Mouse (Mus musculus) hindbrain, embryonic 15.5 days (tissue): ENCODE measurements around the gene Afap1l2. TPM values are rescaled to one million over a fixed set of nuclear protein-coding genes. Genes with fewer than 3 reads are reported as not detected.
A peak's percentile ranks its signal among the peaks of the same experiment; 100 is the strongest.

Experiments used
- ATAC-seq: fragments of 200-750 bp; cut with Nextera tagmentation; 2 replicates; pipeline ENCODE4 v1.8.0; 2017; ENCODE audit warnings: low read depth, moderate number of reproducible peaks, moderate TSS enrichment; ENCODE audit not compliant: low FRiP score
- H3K27ac ChIP-seq: fragments of 300-500 bp; sonication (generic); replicated peaks from 2 replicates; pipeline ENCODE4 v1.5.1; 2015; ENCODE audit warnings: mild to moderate bottlenecking, inconsistent platforms
- H3K27me3 ChIP-seq: fragments of 300-500 bp; sonication (generic); 2 replicates; pipeline ENCODE4 v1.6.1; 2015; ENCODE audit warnings: control low read depth, inconsistent platforms
- H3K36me3 ChIP-seq: fragments of 300-500 bp; sonication (generic); 2 replicates; pipeline ENCODE4 v1.6.1; 2015; ENCODE audit warnings: control low read depth, inconsistent platforms
- H3K4me1 ChIP-seq: fragments of 300-500 bp; sonication (generic); replicated peaks from 2 replicates; pipeline ENCODE4 v1.6.1; 2015; ENCODE audit warnings: control low read depth, inconsistent platforms
- H3K4me2 ChIP-seq: fragments of 300-500 bp; sonication (generic); 2 replicates; pipeline ENCODE4 v1.6.1; 2015; ENCODE audit warnings: moderate library complexity, mild to moderate bottlenecking, inconsistent platforms
- H3K4me3 ChIP-seq: fragments of 300-500 bp; sonication (generic); 2 replicates; pipeline ENCODE4 v1.5.1; 2015; ENCODE audit warnings: mild to moderate bottlenecking, inconsistent platforms
- H3K9ac ChIP-seq: fragments of 300-500 bp; sonication (generic); 2 replicates; pipeline ENCODE4 v1.6.1; 2015; ENCODE audit warnings: inconsistent platforms
- H3K9me3 ChIP-seq: fragments of 300-500 bp; sonication (generic); 2 replicates; pipeline ENCODE4 v1.6.1; 2016; ENCODE audit warnings: control low read depth, inconsistent platforms
- WGBS: fragments of 180-500 bp; shearing (Covaris S2); methylation state at CpG from one replicate; pipeline ENCODE4 v1.1.7; 2015; 5-methylcytosine and 5-hydroxymethylcytosine counted together
- polyA plus RNA-seq: library from polyadenylated mRNA; unstranded; fragments of >200 nt; fragmentation: Nextera tagmentation; extraction: Ambion mirVana; gene quantifications from 2 replicates; pipeline ENCODE4 v1.2.1, GENCODE M21; 2015

Afap1l2 gene
- polyA plus RNA-seq, 1 experiment from 2014 or later = 16.4 TPM

- Histone ChIP-seq H3K36me3 (no peaks in the 10 kb centered on the region), H3K4me2 (no peak overlapping the region), H3K4me1 (no peaks in the 10 kb centered on the region), H3K27ac (no peak overlapping the region), H3K4me3 (no peak overlapping the region), H3K9ac (no peak overlapping the region), H3K9me3 (no peaks in the 10 kb centered on the region), H3K27me3 (no peaks in the 10 kb centered on the region)
- WGBS = 77% methylated on average over 16 of the region's 16 CpGs
- no peak for ATAC-seq
Measured at GRCm38 (mm10) chr19:56897654-56898053, 110.4 kb downstream of the Afap1l2 start.

DNA sequence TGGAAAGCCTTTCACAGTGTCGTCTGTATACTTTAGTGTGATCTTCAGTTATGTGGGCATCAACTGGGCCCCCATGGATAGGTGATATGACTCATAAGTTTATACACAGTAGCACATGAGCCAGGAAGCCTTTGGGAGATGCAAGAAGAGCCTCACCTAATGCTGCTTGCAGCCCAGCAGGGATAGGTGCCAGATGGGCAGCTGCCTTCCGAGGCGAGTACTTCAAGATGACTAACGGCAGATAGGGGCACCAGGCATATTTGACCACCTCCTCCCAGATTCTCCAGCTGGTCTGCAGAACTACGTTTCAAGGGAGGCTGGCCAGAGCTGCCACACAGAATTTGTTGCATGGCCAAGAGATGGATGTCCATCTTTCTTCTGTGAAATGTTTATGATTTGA, 114.7 kb downstream of the Afap1l2 start:
- H3K4me2 ChIP-seq = no peak overlapping the region
- ATAC-seq = no peak
- WGBS = 77% methylated on average over 5 of the region's 5 CpGs
- no peaks in the 10 kb centered on the region for H3K9me3 ChIP-seq
- H3K4me3 ChIP-seq = no peak overlapping the region
- H3K27me3 ChIP-seq = no peaks in the 10 kb centered on the region
- no peak overlapping the region for H3K27ac ChIP-seq
- no peaks in the 10 kb centered on the region for H3K4me1 ChIP-seq
- no peak overlapping the region for H3K9ac ChIP-seq
- no peaks in the 10 kb centered on the region for H3K36me3 ChIP-seq

GRCm38 (mm10) chr19:56892586-56892985, 115.4 kb downstream of the Afap1l2 start:
- no peak for ATAC-seq
- Histone ChIP-seq H3K4me1 (no peaks in the 10 kb centered on the region), H3K4me3 (no peak overlapping the region), H3K27ac (no peak overlapping the region), H3K36me3 (no peaks in the 10 kb centered on the region), H3K9ac (no peak overlapping the region), H3K27me3 (no peaks in the 10 kb centered on the region), H3K9me3 (no peaks in the 10 kb centered on the region), H3K4me2 (no peak overlapping the region)
- WGBS = 70% methylated on average over 5 of the region's 5 CpGs

DNA sequence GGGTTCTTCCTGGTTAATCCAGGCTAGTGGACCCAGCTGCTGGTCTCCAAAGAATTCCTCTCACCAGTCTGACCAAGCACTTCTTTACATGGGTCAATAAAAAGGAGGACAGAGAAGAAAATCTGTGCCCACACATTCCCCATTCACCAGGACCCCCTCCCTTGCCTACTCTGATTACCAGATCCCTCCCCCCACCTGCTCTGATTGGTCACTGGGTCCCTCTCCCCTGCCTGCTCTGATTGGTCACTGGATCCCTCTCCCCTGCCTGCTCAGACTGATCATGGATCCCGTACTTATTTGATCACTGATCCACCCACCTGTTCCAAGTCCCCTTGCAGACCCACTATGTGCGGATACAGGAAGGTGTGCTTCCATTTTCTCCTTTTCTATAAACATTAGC, 116.6 kb downstream of the Afap1l2 start:
- WGBS = 56% methylated on average over 2 of the region's 2 CpGs
- H3K4me2 ChIP-seq = no peak overlapping the region
- H3K36me3 ChIP-seq = no peaks in the 10 kb centered on the region
- no peaks in the 10 kb centered on the region for H3K9me3 ChIP-seq
- H3K4me1 ChIP-seq = no peaks in the 10 kb centered on the region
- no peaks in the 10 kb centered on the region for H3K27me3 ChIP-seq
- ATAC-seq = no peak
- H3K4me3 ChIP-seq = no peak overlapping the region
- no peak overlapping the region for H3K27ac ChIP-seq
- H3K9ac ChIP-seq = no peak overlapping the region

- 78% methylated on average over 5 of the region's 5 CpGs for WGBS
- no peak for ATAC-seq
- Histone ChIP-seq H3K27me3 (no peaks in the 10 kb centered on the region), H3K9me3 (no peaks in the 10 kb centered on the region), H3K4me3 (no peak overlapping the region), H3K27ac (no peak overlapping the region), H3K9ac (no peak overlapping the region), H3K36me3 (no peaks in the 10 kb centered on the region), H3K4me1 (no peaks in the 10 kb centered on the region), H3K4me2 (no peak overlapping the region)
Measured at GRCm38 (mm10) chr19:56888654-56889053, 119.4 kb downstream of the Afap1l2 start.

GRCm38 (mm10) chr19:56887879-56888278, 120.1 kb downstream of the Afap1l2 start:
- Histone ChIP-seq H3K4me3 (no peak overlapping the region), H3K27me3 (no peaks in the 10 kb centered on the region), H3K4me2 (no peak overlapping the region), H3K9ac (no peak overlapping the region), H3K9me3 (no peaks in the 10 kb centered on the region), H3K4me1 (no peaks in the 10 kb centered on the region), H3K36me3 (no peaks in the 10 kb centered on the region), H3K27ac (no peak overlapping the region)
- no peak for ATAC-seq
- WGBS = 84% methylated on average over 10 of the region's 10 CpGs

DNA sequence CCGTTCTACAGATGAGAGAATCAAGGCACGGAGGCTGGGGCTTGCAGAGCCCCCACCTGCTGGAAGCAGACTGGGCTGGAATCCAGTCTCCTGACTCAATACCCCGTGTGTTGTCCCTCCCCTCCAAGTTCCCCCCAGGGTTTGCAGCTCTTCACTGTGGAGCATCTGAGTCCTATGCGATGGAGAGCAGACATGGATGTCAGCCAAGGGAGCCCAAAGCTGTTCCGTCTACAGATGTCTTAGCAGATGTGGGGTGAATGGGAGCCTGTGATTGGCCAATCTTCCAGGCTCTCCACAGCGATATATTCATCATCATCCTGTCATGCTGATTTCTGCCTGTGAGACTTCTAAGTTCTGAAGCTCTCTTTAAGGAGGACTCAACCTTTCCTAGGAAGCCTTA, 130.7 kb downstream of the Afap1l2 start:
- no peak overlapping the region for H3K27ac ChIP-seq
- peaks cover 22% of the 10 kb centered on the region for H3K4me1 ChIP-seq
- peaks cover 44% of the 10 kb centered on the region for H3K27me3 ChIP-seq
- 0 out of 2 replicates have a peak, but pooled peaks have one; percentile 34 for ATAC-seq
- H3K4me2 ChIP-seq = no peak overlapping the region
- H3K36me3 ChIP-seq = no peaks in the 10 kb centered on the region
- WGBS = 55% methylated on average over 6 of the region's 6 CpGs
- H3K4me3 ChIP-seq = no peak overlapping the region
- no peaks in the 10 kb centered on the region for H3K9me3 ChIP-seq
- H3K9ac ChIP-seq = no peak overlapping the region

DNA sequence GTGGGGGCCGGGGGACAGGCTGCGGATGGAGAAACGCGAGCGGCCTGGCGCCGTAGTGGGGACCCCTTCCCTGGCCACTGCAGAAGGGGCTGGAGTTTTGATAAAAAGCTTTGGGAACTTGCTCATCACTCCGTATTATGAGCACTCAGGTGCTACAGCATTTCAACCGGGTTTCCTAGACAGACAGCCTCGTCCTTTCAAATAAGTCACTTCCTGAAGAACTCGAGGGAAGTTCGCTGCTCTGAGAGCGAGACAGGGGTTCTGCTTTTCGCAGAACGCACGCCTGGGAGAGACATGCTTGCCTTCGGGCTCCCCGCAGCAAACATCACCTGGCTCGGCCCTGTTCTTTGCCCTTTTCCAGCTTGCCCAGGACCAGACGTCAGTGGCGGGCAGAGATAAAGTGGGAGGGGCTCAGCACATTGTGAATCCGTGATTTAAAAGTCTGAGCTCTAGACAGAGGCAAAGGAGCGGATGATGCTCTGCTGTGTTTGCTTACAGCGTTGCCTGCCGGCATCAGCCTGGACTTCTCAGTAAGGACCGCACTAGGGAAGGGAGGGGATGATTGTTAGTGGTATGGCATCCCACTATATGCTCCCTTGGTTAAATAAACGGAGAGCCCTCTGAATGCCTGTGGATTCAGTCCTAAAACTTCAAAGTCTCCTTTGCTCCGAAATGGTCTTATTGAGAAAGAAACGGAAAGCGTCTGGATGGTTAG, 133.3 kb downstream of the Afap1l2 start:
- Histone ChIP-seq H3K4me1 (peaks cover 22% of the 10 kb centered on the region), H3K27ac (no peak overlapping the region), H3K4me2 (peak overlapping the region; percentile 84), H3K27me3 (peaks cover 56% of the 10 kb centered on the region), H3K4me3 (peak overlapping the region; percentile 44), H3K36me3 (no peaks in the 10 kb centered on the region), H3K9me3 (no peaks in the 10 kb centered on the region), H3K9ac (0 out of 2 replicates have a peak overlapping the region, but pooled peaks have one; percentile 15)
- ATAC-seq = no peak
- WGBS = 10% methylated on average over 30 of the region's 30 CpGs

DNA sequence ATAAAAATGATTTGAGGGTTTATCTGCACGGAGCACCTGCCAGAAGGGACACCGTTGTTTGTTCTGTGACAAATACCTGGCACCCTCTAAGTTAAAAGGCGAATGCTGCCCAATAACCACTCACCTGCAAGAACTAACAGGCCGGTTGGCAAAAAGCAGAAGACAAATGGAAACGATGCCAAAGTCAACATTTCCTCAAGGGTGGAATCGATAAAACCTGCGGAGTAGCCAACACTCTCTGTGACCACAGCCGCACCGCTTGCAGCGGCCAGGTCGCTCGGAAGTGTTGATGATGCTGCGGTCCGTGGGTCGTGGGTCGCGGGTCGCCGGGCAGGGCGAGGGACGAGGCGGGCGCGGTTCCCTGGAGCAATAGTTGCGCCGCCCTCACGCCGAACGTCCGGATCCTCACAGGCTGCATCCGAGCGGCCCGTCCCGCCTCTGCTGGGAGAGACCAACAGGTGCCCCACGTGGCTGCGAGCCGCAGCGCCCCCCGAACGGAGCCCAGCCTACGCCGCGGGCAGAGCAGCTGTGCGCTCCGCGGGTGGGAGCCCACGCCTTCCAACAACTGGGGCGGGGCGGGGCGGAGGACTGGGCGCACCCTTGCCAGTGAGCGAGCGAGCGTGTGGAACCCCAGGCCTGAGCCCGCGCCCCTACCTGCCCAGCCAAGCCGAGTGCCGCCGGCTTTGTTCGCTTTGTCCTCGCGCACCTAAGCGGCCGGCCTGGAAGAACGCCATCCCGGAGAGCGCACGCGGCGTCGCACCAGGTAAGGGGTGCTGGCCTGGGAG, 134.0 kb downstream of the Afap1l2 start, which contains the start of gene Vwa2:
TSS of gene Vwa2 (plus strand) at position 434 of the 785 bp plus-strand sequence.
- Histone ChIP-seq H3K4me3 (peak within 1 kb of the TSS; percentile 44), H3K9ac (0 out of 2 replicates have a peak within 1 kb of the TSS, but pooled peaks have one; percentile 15), H3K36me3 (no peaks in the 10 kb centered on the region), H3K9me3 (no peaks in the 10 kb centered on the region), H3K4me1 (peaks cover 22% of the 10 kb centered on the region), H3K4me2 (peak within 1 kb of the TSS; percentile 84), H3K27me3 (peaks cover 56% of the 10 kb centered on the region), H3K27ac (no peak within 1 kb of the TSS)
- 2% methylated on average over 71 of the region's 71 CpGs for WGBS
- ATAC-seq = 0 out of 2 replicates have a peak, but pooled peaks have one; percentile 42

DNA sequence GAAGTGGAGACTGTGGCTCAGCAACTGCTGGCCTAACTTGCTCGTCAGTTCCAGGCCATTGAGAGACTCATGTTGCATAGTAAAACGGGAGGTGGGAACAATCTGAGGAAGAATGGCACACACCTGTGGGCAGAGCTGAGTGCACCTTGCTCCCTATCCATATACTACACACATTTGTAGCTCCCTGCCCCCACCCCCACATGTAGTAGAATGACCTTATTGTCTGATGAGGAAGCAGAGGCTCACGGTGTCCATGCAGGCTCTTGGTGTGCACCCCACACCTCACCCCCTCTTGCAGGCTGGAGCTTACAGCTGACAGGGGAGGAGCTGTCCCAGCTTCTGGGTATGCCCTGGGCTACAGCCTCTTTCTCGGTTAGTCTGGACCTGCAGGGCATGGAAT, 140.3 kb downstream of the Afap1l2 start:
- H3K27me3 ChIP-seq = peaks cover 15% of the 10 kb centered on the region
- H3K9ac ChIP-seq = no peak overlapping the region
- ATAC-seq = no peak; the same call in 1 of the 2 replicates
- H3K36me3 ChIP-seq = no peaks in the 10 kb centered on the region
- WGBS = 69% methylated on average over 4 of the region's 4 CpGs
- H3K4me2 ChIP-seq = no peak overlapping the region
- H3K9me3 ChIP-seq = no peaks in the 10 kb centered on the region
- no peak overlapping the region for H3K4me3 ChIP-seq
- H3K27ac ChIP-seq = no peak overlapping the region
- no peaks in the 10 kb centered on the region for H3K4me1 ChIP-seq
